Mouse (Mus musculus) adrenal gland, postnatal 25 days (tissue): ENCODE measurements around the gene Clasrp. TPM values are rescaled to one million over a fixed set of nuclear protein-coding genes. Genes with fewer than 3 reads are reported as not detected.
"Not testable (repeated sequence)": the region's sequence is repeated elsewhere in the genome, so short reads cannot be mapped to it uniquely, and the experiment has no call there.

ENCODE experiments used
- DNase-seq: peaks from one replicate; pipeline ENCODE4 v3.0.0; 2021; ENCODE audit warnings: mixed read lengths
- total RNA-seq: library from RNA; stranded (reverse); gene quantifications from 2 replicates; pipeline ENCODE4 v1.2.3, GENCODE M21; 2021

Clasrp gene
- total RNA-seq, 1 experiment from 2014 or later: 67.6 TPM

DNA sequence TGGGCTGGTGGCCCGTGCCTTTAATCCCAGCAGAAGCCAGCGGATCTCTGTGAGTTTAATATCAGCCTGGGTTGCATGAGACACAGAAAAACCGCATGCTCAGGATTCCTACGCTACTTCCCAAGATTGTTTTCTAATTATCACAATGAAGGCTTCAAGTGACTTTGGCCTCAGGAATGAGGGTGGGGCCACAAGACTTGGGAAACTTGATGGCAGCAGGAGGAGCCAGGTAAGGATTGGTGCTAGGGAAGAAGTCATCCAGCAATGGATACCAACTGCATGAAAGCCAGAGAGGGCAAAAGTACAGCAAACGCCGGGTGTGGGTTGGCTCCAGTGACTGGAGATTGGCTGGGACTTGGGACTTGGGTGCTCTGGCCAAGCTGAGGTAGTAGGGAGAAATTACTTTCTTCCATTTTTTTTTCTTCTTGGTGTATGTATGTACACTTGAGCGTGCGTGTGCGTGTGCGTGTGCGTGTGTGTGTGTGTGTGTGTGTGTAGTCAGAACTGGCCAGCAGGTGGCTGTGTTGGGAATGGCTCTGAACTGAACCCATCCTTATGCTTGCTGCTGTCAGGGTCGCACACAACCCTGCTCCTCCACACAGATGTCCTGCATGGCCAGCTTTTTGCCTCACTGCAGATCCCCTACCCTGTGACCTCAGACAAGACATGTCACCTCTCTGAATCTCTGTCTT, 5.5 kb upstream of the Clasrp start:
- DNase-seq: no peak

- DNase-seq: no peak
Measured at GRCm38 (mm10) chr7:19607291-19607690, 3.0 kb upstream of the Clasrp start.

- not testable (repeated sequence) for DNase-seq
Measured at GRCm38 (mm10) chr7:19604606-19605214, 424 bp upstream of the Clasrp start.

DNA sequence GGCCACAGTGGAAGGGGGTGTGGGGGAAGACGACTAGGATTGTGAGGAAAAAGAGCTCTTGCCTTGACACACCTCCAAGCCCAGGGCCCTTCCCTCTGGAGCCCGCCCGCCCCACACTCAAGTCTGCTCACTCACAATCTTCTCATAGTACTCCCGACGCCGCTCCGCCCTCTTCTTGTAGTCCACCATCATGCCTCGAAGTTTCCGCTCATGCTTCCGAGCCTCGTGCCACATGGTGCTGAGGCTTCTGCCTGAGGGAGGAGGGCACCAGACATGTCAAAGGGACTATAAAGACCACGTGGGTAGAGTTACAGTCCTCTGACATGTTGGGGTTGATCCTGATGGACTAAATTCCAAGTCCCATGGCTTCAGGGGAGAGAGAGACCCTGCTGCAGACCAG, 1.2 kb downstream of the Clasrp start:
- no peak for DNase-seq

DNA sequence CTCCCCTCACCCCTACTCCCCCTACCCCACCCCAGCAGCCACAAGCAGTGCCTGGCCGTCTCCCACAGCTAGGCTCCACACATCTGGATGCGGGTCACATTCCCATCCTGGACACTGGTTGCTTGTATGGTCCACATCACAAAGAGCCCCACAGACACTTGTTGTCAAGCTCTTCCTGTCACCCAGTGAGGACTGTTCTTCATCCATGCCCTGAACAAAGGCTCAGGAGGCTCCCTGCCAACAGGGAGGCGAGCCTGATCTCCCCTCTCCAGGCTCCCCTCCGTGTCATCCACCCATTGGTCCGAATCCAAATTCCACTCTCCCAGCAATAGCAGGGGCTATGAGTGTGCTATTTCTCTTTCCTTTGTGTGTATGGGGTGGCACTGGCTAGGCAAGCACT, 3.7 kb downstream of the Clasrp start:
- DNase-seq: no peak

- no peak for DNase-seq
Measured at GRCm38 (mm10) chr7:19593061-19593730, 11.1 kb downstream of the Clasrp start.

- DNase-seq: peak; percentile 63
Measured at GRCm38 (mm10) chr7:19589917-19590316, 14.4 kb downstream of the Clasrp start.

- peak; percentile 62 for DNase-seq
Measured at GRCm38 (mm10) chr7:19589207-19589606, 15.1 kb downstream of the Clasrp start.

DNA sequence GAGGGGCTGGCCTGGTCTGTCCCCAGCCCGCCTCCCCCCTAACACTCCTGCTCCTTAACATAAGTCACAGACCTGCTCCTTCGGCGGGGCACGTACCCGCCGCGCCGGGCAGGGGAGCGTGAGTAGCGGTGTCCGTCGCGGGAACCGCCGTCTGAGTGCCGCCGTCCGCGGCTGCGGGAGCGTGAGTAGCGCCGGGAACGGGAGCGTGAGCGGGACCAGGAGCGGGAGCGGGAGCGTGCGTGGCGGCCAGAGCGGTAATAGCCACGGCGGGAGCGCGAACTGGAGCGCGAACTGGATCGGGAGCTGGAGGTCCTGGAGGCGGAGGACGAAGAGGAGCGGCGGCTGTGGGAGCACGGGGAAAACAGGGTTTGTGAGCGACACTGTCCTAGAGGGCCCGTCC, 18.0 kb downstream of the Clasrp start:
- DNase-seq: no peak

GRCm38 (mm10) chr7:19580634-19581033, 23.7 kb downstream of the Clasrp start:
- DNase-seq: no peak

DNA sequence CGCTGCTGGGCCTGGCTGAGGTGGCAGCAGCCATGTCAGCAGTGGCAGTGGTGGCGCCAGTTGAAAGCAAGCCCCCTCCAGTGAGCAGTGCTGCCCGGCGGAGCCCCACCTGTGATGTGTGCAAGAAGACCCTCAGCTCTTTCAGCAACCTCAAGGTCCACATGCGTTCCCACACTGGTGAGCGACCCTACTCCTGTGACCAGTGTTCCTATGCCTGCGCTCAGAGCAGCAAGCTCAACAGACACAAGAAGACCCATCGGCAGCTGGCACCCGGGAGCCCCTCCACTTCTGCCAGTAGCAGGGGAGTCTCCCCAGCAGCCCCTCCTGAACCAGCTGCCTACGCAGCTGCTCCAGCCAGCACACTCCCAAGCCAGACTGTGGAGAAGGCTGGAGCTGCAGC, 24.5 kb downstream of the Clasrp start:
- no peak for DNase-seq

GRCm38 (mm10) chr7:19578436-19578835, 25.9 kb downstream of the Clasrp start:
- DNase-seq: no peak

DNA sequence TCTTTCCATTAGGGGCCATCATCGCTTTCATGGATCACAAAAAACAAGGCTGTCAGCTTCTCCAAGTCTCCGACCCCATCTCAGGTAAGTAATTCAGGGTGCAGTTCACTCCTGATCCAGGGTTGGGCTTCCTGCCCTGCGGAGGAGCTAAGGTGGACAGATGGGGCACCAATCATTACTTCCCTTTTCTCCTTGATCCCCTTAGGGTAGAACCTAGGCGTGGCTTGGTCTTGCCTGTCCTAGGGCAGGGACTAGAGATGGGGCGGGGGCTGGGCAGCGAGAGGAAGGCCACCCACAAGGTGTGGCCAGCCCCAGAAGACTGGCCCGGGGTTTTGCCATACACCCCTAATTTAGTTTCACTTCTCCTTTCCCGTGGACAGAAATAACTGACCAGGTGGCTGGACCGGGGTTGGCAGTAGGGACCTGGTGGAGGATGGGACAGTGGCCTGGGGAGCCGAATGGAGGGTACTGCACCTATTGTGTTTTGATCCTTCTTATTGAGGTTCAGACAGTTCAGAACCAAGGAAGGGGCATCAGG, 26.3 kb downstream of the Clasrp start:
- no peak for DNase-seq

GRCm38 (mm10) chr7:19577141-19577852, 27.0 kb downstream of the Clasrp start, which contains the start of the genes Zfp296 and Gemin7:
Gene Zfp296, plus strand, starts transcription at chr7:19577287.
Gene Gemin7, minus strand, starts transcription at chr7:19577595.
- no peak for DNase-seq

GRCm38 (mm10) chr7:19575559-19575958, 28.7 kb downstream of the Clasrp start:
- no peak for DNase-seq

- no peak for DNase-seq
Measured at GRCm38 (mm10) chr7:19573776-19574140, 30.5 kb downstream of the Clasrp start.

DNA sequence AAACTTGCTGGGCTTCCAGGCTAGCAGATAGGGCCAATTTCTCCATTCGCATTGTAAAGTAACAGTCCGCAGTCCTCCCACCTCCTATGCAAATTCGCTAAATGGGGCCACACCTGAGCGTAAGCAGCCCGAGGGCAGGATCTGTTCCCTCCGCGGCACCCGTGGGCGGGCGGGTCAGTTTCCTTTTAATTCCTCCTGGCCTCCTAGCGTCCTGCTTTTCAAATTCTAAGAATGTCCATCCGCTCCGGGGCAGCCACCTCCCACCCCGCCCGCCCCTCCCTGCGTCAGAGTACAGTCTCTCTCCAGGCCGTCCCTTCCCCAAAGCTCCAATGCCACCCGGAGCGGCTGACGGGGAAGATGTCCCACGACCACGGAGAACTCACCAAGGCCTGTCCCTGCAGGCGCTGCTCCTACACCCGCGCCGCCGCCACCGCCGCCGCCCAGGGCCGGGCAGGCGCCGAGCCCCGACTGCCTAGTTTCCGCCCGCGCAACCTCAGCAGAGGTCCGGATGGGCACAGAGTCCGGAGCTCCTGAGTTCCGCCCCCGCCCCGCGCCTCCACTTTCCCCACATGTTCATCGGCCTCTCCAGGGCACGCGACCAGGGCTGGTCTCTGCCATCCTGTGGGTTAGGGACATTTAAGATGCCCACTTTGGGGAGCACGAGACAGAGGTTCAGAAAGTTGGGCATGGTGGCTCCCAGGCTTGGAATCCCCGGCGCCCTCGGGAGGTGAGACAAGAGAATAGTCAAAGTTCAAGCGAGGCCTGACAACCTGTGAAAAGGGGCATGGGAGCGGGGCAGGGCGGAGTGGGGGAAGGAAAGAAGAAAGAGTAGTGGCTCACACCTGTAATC, 31.1 kb downstream of the Clasrp start:
- peak; percentile 83 for DNase-seq

- no peak for DNase-seq
Measured at GRCm38 (mm10) chr7:19569647-19570046, 34.6 kb downstream of the Clasrp start.

GRCm38 (mm10) chr7:19567426-19567825, 36.9 kb downstream of the Clasrp start:
- DNase-seq: no peak

DNA sequence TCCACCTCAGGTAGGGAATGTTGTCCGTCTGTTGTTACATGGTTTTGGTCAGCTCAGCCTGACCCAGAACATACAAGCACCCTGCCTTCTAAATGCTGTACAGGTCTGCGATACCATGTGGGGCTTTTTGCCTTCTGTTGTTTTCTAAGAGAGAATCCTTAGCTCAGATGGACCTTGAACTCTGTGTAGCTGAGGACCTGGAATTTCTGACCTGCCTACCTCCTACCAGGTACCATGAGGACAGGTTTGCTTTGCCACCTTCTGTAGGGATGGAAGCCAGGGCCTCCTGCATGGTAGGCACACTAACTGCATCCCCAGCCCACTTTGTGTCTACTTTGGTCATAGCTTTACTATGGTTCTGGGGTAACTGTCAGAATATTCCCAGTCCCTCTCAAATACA, 38.5 kb downstream of the Clasrp start:
- DNase-seq: no peak

- DNase-seq: no peak
Measured at GRCm38 (mm10) chr7:19564455-19564854, 39.8 kb downstream of the Clasrp start.

DNA sequence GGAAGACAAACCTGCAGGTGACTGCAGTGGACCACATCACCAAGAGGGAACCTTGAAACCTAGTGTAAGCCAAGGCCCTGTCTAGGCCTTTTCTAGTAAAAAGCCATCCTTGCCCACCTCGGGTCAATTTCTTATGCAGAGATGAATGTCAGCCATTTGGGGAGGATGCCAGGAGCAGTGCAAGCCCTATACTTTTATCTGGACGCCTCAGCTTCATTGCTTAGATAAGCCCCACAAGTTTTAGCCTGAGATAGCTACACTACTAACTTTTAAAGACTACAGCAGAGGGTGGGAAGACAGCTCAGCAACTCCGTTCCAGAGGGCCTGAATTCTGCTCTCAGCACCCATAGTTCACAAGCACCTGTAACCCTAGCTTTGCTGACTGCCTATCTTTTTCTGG, 40.4 kb downstream of the Clasrp start:
- no peak for DNase-seq
